Comparison of ENCODE assay signal across 15 mouse cellular contexts in genomic region chr7:144740643-144741042, GRCm38 (mm10). TPM values are rescaled to one million over a fixed set of nuclear protein-coding genes. Genes with fewer than 3 reads are reported as not detected.
DNase-seq lines count a peak whose midpoint lies in the region; ATAC-seq and TF ChIP-seq lines count a peak whose summit lies in the region.
"Had no signal": no experiment of that assay in that cellular context is flagged by ENCODE, and none has a peak within 500 bp of the region (broad histone marks: within the 10 kb centered on the region; RNA-seq: fewer than 3 reads in every experiment).

No protein-coding gene starts in this region.

- no peak for TF ChIP-seq CTCF in liver, postnatal 0 days (IDR thresholded peaks at IDR 0.05; ENCODE audit: low read depth)

- no peak for TF ChIP-seq EP300 in liver, postnatal 0 days (IDR thresholded peaks at IDR 0.05; ENCODE audit: low read depth)

- no peak for ATAC-seq in liver, embryonic 12.5 days
- no peak for ATAC-seq in liver, postnatal 0 days
- no peak for ATAC-seq in forebrain, embryonic 12.5 days (ENCODE audit: low FRiP score)
- no peak for ATAC-seq in liver, embryonic 13.5 days (ENCODE audit: low read depth)

- peak overlapping the region; percentile 81 for H3K27ac ChIP-seq in liver, embryonic 12.5 days
- no peak overlapping the region for H3K27ac ChIP-seq in liver, postnatal 0 days (ENCODE audit: low read depth)
- peak overlapping the region; percentile 31; the same call in 1 of the 2 replicates for H3K27ac ChIP-seq in forebrain, embryonic 12.5 days
- peak overlapping the region; percentile 82 for H3K27ac ChIP-seq in liver, embryonic 13.5 days
- H3K27ac ChIP-seq: layer of hippocampus, adult 2 months; macrophage; midbrain, embryonic 12.5 days had no signal

- no peak for DNase-seq in liver, postnatal 0 days
- DNase-seq in brain, adult 2 months (ENCODE audit: low read depth, low spot score), result peak; percentile 17
- no peak for DNase-seq in liver, embryonic 13.5 days
- DNase-seq in cerebellum, adult 18-20 months, result no peak
- no peak for DNase-seq in layer of hippocampus, adult 11-12 months (ENCODE audit: low spot score)
- DNase-seq: cerebellum, adult 11 months; cerebellum, postnatal 25 days; heart, postnatal 4 days; thymus, postnatal 25 days had no signal

- peaks cover 59% of the 10 kb centered on the region for H3K4me1 ChIP-seq in liver, embryonic 12.5 days
- H3K4me1 ChIP-seq in liver, postnatal 0 days (ENCODE audit: insufficient read depth), result no peaks in the 10 kb centered on the region
- H3K4me1 ChIP-seq in forebrain, embryonic 12.5 days, result peaks cover 43% of the 10 kb centered on the region
- peaks cover 66% of the 10 kb centered on the region for H3K4me1 ChIP-seq in liver, embryonic 13.5 days (replicated peaks)

- H3K9me3 ChIP-seq in liver, embryonic 12.5 days (replicated peaks), result no peaks in the 10 kb centered on the region
- no peaks in the 10 kb centered on the region for H3K9me3 ChIP-seq in liver, postnatal 0 days (ENCODE audit: low read length)
- H3K9me3 ChIP-seq in forebrain, embryonic 12.5 days, result no peaks in the 10 kb centered on the region
- H3K9me3 ChIP-seq in liver, embryonic 13.5 days (replicated peaks), result no peaks in the 10 kb centered on the region
- H3K9me3 ChIP-seq: midbrain, embryonic 12.5 days had no signal

- 0 out of 2 replicates have a peak overlapping the region, but pooled peaks have one; percentile 2 for H3K9ac ChIP-seq in liver, embryonic 12.5 days
- H3K9ac ChIP-seq in liver, postnatal 0 days (replicated peaks), result no peak overlapping the region
- H3K9ac ChIP-seq in forebrain, embryonic 12.5 days, result no peak overlapping the region
- H3K9ac ChIP-seq in liver, embryonic 13.5 days, result no peak overlapping the region
- H3K9ac ChIP-seq: midbrain, embryonic 12.5 days had no signal

- H3K36me3 ChIP-seq in liver, embryonic 12.5 days, result no peaks in the 10 kb centered on the region
- no peaks in the 10 kb centered on the region for H3K36me3 ChIP-seq in liver, postnatal 0 days (replicated peaks; ENCODE audit: insufficient read depth, low read length)
- no peaks in the 10 kb centered on the region for H3K36me3 ChIP-seq in forebrain, embryonic 12.5 days (replicated peaks)
- H3K36me3 ChIP-seq in liver, embryonic 13.5 days, result no peaks in the 10 kb centered on the region
- H3K36me3 ChIP-seq: midbrain, embryonic 12.5 days had no signal

- no peak overlapping the region for H3K4me2 ChIP-seq in liver, embryonic 12.5 days
- H3K4me2 ChIP-seq in liver, postnatal 0 days (ENCODE audit: low read depth, low read length), result no peak overlapping the region
- no peak overlapping the region for H3K4me2 ChIP-seq in forebrain, embryonic 12.5 days
- no peak overlapping the region for H3K4me2 ChIP-seq in liver, embryonic 13.5 days
- H3K4me2 ChIP-seq: midbrain, embryonic 12.5 days had no signal

- no peak overlapping the region for H3K4me3 ChIP-seq in liver, embryonic 12.5 days
- H3K4me3 ChIP-seq in liver, postnatal 0 days (ENCODE audit: low read depth, low read length), result no peak overlapping the region
- no peak overlapping the region for H3K4me3 ChIP-seq in forebrain, embryonic 12.5 days (replicated peaks)
- H3K4me3 ChIP-seq in liver, embryonic 13.5 days (replicated peaks), result no peak overlapping the region
- H3K4me3 ChIP-seq: erythroblast, embryonic 14.5 days; layer of hippocampus, adult 2 months; midbrain, embryonic 12.5 days had no signal

- peaks cover 38% of the 10 kb centered on the region for H3K27me3 ChIP-seq in liver, embryonic 12.5 days (replicated peaks)
- peaks cover 20% of the 10 kb centered on the region for H3K27me3 ChIP-seq in liver, postnatal 0 days (ENCODE audit: insufficient read depth, low read length)
- H3K27me3 ChIP-seq in forebrain, embryonic 12.5 days, result peaks cover 44% of the 10 kb centered on the region
- peaks cover 35% of the 10 kb centered on the region for H3K27me3 ChIP-seq in liver, embryonic 13.5 days

- 47% methylated on average over 7 of the region's 7 CpGs for WGBS in liver, embryonic 12.5 days (ENCODE audit: insufficient replicate concordance)
- WGBS in liver, postnatal 0 days (ENCODE audit: insufficient replicate concordance), result 76% methylated on average over 7 of the region's 7 CpGs
- 62% methylated on average over 7 of the region's 7 CpGs for WGBS in forebrain, embryonic 12.5 days
- WGBS in liver, embryonic 13.5 days (ENCODE audit: insufficient replicate concordance), result 46% methylated on average over 7 of the region's 7 CpGs

RNA-seq across cellular contexts. Expression of gene Ano1, which starts 11.1 kb away (rescaled TPM):
- 5.7 and 7.2 TPM in 2 replicates for polyA plus RNA-seq in liver, embryonic 12.5 days (2016; fragmentation: Nextera tagmentation; extraction: Ambion mirVana)
- 0.47 and 1.1 TPM in 2 replicates for polyA plus RNA-seq in liver, postnatal 0 days (2015; fragmentation: Nextera tagmentation; extraction: Ambion mirVana)
- polyA plus RNA-seq in forebrain, embryonic 12.5 days (2016; fragmentation: Nextera tagmentation; extraction: Ambion mirVana), result 17.1 and 27.4 TPM in 2 replicates
- polyA plus RNA-seq in liver, embryonic 13.5 days (2015; fragmentation: Nextera tagmentation; extraction: Ambion mirVana), result 3.4 and 3.8 TPM in 2 replicates
- polyA plus RNA-seq: macrophage had no signal
